Mouse (Mus musculus): ENCODE measurements at regions not wholly inside any gene's neighbourhood (a gene's known extent, or its start where the extent isn't known, plus 50 kb on each side); places are given as distances from the start of the nearest gene placed in this dataset.

DNA sequence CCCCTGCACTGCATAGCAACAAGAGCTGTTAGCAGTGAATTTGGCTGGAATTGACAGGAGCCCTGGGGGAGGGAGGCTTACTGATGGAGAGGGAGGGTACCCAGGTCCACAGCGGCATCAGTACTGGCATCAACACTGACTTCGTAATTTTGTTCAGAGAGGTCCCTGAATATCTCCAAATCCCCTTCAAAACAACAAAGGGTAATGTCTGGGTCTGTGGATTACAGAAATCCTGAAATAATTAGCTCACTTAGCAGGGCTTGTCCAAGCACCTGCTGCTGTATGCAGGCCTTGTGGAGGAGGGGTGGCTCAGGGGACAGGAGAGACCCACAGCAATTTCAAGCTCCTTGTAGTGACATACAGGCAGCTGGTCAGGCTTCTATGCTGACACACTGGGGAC, 369.6 kb downstream of the Eipr1 start:
- DNase-seq (ENCODE audit: low spot score in 2 of 2): no peak

- DNase-seq (ENCODE audit: low spot score in 2 of 2): no peak
Measured at GRCm38 (mm10) chr12:29122931-29123330, 371.3 kb downstream of the Eipr1 start.

GRCm38 (mm10) chr12:29124079-29124668, 372.6 kb downstream of the Eipr1 start:
- DNase-seq (ENCODE audit: low spot score in 2 of 2): no peak

GRCm38 (mm10) chr12:29128844-29129243, 377.2 kb downstream of the Eipr1 start:
- DNase-seq (ENCODE audit: low spot score in 2 of 2): peak in 1 of 2 experiments; percentile 61

GRCm38 (mm10) chr12:29129331-29129730, 377.7 kb downstream of the Eipr1 start:
- no peak for DNase-seq (ENCODE audit: low spot score in 2 of 2)

GRCm38 (mm10) chr12:29134326-29134725, 382.7 kb downstream of the Eipr1 start:
- no peak for DNase-seq (ENCODE audit: low spot score in 2 of 2)

DNA sequence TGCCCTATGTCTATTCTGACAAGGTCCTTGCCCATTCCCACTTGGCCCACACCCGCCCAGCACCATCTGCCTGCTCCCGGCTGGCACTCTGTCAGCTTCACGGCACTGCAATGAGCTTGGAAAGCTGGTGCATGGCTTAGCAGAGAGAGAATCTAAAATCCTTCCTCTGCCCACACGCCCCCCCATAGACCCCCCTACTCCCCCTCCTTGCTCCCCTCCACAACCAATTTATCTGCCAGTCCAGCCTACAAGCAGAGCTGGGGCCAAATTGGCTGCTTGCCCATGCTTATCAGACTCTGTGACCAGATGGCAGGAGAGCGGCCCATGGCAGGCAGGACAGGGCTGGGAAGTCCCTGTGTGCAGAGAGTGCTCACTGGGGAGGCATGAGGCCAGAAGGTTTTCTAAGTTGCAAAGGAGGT, 385.3 kb downstream of the Eipr1 start:
- peak in 1 of 2 experiments; percentile 62 for DNase-seq (ENCODE audit: low spot score in 2 of 2)

- DNase-seq (ENCODE audit: low spot score in 2 of 2): no peak
Measured at GRCm38 (mm10) chr12:29137455-29137854, 385.9 kb downstream of the Eipr1 start.

DNA sequence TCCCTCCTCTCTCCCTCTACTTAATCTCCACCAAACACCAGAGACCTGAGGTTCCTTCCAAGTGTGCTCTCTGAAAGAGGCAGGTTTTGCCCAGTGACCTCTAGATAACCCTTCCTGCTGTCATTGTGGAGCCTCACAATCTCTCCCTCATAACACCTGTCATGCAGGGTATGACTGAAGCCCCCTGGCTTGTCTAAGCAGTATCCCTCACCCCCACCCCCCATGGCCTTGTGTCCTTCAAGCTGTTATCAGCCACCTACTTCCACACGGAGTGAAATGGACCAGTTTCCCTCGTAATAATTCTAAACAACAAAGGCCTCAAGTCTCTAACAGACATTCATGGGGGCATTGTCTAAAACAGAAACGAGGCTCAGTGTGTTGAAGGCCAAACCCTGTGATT, 387.6 kb upstream of the Myt1l start:
- no peak for DNase-seq (ENCODE audit: low spot score in 2 of 2)

DNA sequence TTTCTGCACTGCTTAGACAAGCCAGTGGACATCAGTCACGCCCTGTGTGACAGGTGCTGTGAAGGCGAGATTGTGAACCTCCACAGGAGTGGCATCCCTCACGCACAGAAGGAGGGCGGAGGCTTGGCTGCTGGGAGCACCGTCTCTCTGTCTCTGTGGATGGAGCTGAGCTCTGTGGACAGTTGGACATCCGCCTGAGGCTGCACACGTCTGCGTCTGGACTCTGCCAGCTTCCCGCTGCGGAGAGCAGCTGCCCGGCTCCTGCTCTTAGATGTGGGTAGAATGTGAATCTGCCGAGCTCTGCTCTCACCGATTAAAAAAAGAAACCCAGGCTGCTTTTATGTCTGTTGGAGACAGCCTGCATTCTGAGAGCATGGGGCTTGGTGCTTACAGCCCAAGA, 387.1 kb upstream of the Myt1l start:
- DNase-seq (ENCODE audit: low spot score in 2 of 2): peak; percentile 76 to 87

DNA sequence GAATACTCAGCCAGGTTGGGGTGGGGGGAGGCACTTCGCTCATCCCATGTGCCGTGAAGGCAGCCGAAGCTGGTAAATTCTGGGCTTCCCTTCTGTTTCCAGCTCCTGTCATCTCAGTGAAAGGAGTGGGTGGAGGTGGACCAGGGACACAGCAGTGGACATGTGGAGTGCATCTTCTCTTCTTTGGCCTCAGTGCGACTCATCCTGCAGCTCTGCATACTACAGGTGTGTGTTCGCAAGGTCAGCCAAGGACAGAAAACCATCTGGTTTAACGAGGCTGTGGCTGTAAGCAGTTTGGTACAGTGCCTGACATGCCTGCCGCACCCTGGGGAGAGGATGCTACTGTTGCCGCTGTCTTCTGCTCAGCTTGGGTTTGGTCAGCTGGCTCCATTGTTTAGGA, 386.3 kb upstream of the Myt1l start:
- DNase-seq (ENCODE audit: low spot score in 2 of 2): peak in 1 of 2 experiments; percentile 50

- peak; percentile 84 to 89 for DNase-seq (ENCODE audit: low spot score in 2 of 2)
Measured at GRCm38 (mm10) chr12:29143297-29143696, 384.9 kb upstream of the Myt1l start.

DNA sequence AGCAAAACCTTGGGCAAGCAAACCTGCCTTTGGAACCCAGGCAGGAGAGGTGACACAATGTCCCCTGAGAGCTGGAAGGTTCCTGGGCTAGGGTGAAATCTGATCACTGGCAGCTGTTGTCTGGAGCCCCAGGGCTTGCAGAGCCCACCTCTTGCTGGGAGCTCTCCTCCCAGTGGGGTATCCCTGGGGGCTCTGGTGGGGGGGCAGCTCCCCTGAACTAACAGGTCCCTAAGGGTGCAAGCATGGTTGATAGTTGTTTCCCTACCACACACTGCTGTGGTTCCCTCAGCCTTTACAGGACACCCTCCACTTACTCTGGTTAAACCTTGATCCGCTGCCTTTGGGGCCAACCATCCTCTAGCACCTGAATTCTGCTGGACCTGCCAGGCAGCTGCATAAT, 367.3 kb upstream of the Myt1l start:
- DNase-seq (ENCODE audit: low spot score in 2 of 2): no peak

- no peak for DNase-seq (ENCODE audit: low spot score in 2 of 2)
Measured at GRCm38 (mm10) chr12:29161546-29161945, 366.6 kb upstream of the Myt1l start.

DNA sequence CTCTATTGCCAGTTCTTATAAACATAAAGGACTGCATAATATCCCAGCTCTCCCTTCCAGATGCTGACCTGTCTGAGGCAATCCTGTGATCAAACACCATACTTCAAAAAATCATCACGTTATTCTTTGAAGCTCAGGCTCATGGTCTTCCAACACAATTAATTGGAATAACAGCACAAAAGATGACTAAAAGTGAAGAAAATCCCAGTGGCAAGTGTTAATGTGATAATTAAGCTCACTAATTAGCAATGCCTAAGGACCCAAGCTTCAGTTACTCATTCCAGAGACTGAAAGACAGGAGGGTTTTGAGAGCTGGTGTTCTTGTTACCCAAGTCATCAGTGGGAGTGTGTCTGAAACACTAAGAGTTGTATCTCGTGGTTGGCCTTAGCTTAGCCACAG, 363.5 kb upstream of the Myt1l start:
- no peak for DNase-seq (ENCODE audit: low spot score in 2 of 2)

DNA sequence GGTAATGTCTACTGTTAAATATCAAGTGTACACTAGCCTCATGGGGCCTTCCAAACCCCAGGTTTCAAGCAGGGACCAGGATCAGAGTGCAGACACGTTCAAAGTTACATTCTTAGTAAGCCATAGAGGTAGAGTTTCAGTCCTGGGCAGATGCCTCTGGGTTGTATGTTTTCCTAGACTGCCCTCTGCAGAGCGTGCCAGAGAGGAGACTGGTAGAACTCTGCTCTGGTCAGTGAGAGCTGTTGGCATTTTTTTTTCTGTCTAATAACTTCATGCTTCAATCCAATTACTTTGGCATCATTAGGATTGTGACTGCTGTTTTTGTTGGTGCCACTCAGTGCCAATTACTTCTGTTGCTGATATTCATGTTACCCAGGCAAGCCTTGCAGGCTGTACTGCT, 361.9 kb upstream of the Myt1l start:
- no peak for DNase-seq (ENCODE audit: low spot score in 2 of 2)

DNA sequence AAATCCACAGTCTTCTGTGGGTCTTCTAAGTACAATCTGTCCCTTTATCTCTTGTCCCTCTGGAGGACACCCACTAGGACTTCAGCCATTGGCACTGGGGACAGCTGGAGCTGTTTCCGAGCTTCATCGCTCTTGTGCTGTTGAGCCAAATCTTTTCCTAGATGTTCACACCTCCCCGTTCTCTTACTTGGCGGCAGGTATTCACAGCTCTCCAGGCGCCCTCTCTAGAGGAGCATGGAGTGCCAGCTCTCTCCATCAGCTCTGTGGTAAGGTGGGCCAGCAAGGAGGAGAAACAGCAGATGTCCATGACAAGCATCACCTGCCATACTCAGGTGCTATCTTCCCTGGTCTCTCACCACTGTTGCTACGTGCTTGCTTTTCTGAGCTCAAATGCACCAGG, 360.3 kb upstream of the Myt1l start:
- DNase-seq (ENCODE audit: low spot score in 2 of 2): peak in 1 of 2 experiments; percentile 48

DNA sequence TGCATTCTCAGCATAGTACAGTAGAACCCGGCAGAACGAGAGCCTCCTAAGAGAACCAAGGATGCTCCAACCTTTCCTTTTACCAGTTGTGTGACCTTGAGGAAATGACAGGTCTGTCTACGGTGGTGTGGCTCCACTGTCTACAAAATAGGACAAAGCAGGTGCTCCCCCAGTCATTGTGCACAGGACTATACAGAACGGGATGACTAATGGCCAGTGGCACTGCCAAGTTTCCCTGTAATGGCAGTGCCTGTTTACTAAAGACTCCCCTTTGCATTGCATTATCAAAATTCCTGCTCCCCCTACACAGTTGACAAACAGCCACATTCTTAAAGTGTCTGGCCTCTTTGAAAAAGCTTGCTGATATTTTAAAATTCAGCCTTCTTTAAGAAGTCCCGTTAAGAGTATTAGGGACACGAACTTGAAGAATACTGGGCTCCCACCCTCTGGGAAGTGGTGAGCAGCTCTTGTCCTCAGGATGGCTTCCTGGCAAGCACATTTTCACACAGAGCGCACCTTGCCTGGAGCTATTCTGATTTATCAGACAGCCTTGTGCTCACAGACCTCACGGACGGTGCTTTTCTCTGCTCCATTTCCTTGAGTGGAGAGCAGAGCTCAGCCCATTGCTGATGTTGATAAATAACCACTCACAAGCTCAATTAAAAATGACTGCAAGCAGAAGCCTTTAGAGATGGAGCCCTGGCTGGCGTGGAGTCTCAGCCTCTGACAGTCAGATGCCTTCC, 352.3 kb upstream of the Myt1l start:
- DNase-seq (ENCODE audit: low spot score in 2 of 2): no peak

GRCm38 (mm10) chr12:29177145-29177544, 351.0 kb upstream of the Myt1l start:
- DNase-seq (ENCODE audit: low spot score in 2 of 2): peak in 1 of 2 experiments; percentile 45

GRCm38 (mm10) chr12:29178168-29178895, 349.9 kb upstream of the Myt1l start:
- no peak for DNase-seq (ENCODE audit: low spot score in 2 of 2)

DNA sequence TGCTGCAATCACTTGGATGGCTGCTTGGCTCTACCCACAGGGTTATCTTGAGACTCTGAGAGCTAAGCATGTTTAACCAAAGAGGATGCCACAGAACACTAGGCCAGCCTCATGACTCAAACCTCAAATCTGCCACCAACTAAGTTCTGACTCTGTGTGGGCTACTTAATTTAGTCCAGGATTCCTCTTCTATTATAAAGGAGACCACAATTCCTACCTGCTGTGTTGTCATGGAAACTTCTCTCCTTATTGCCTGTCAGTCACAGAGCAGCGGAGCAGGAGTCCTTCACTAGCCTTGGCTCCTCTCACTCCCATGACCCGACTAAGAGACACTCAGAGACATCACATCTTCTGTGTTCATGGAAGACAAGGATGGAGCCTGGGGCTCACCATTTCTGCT, 348.8 kb upstream of the Myt1l start:
- DNase-seq (ENCODE audit: low spot score in 2 of 2): no peak

GRCm38 (mm10) chr12:29180576-29180975, 347.6 kb upstream of the Myt1l start:
- DNase-seq (ENCODE audit: low spot score in 2 of 2): no peak

DNA sequence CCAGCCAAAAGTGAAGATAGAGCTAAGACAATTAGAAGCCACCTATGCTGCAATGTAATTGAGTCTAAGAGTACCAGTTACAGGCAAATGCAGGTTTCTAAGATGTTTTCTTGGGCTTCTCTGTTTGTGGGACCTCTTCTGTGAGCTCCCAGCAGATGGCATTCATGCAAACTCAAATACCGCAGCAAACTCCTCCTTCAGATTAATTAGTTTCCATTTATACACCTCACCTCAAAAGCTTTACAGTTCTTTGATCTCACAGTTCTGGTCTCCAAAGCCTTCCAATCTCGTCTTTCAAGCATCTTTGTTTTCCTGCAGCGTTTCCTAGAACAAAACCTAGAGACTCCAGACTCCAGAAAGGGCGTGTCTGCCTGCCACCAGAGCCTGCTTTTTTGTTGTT, 340.6 kb upstream of the Myt1l start:
- no peak for DNase-seq (ENCODE audit: low spot score in 2 of 2)

Measured in left cerebral cortex, adult 9 months (tissue).